Mouse (Mus musculus): ENCODE results near the gene Tmod2. TPM values are rescaled to one million over a fixed set of nuclear protein-coding genes. Genes with fewer than 3 reads are reported as not detected.
A peak's percentile ranks its signal among the peaks of the same experiment; 100 is the strongest.
"Not testable (repeated sequence)": the region's sequence is repeated elsewhere in the genome, so short reads cannot be mapped to it uniquely, and the experiment has no call there.

The Tmod2 gene
- 15.7 and 20.2 TPM in 2 replicates for total RNA-seq (2021)
- long read RNA-seq, experiment 1, partial matches to known transcripts, result 0 of 2 reads
- long read RNA-seq, experiment 1, other reads (novel, unspliced or antisense), result 2 of 2 reads
- long read RNA-seq, experiment 2, partial matches to known transcripts, result 0 of 4 reads
- long read RNA-seq, experiment 2, other reads (novel, unspliced or antisense), result 4 of 4 reads

GRCm38 (mm10) chr9:75610571-75611493 is at the start of gene Tmod2:
Gene Tmod2, minus strand, starts transcription at chr9:75611325.
- DNase-seq, result peak; percentile 65

DNA sequence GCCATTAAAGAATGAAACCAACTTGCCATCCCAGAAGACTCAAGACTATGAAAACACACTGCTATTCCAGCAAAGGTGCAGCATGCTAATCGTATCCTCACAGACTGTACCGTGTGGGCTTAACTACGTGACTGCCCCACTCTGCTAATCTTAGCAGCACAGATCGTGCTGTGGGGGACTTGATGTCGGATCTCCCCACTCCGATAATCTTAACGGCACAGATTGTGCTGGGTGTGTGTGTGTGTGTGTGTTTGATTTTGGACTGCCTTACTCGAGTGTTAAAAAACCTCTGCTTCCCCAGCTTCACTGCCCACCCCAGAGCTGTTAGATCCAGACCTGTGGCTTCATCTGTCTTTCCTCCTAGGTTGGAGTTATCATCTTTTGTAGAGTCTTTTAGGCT is 49.8 kb upstream of the Tmod2 start:
- no peak for DNase-seq

DNA sequence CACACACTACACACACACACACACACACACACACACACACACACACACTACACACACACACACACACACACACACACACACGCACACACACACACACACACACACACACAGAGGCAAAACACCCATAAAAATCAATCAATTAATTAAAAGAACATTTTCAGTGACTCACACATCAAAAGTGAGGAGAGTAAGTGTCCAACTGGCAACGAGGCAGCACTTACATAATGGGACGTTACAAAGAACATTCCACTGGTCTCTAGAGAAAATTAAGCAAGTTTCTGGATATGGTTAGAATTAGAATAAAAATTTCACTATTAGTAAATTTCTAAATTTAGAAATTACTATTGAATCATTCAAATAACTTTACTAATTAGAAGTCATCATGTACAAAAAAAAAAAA is 45.3 kb upstream of the Tmod2 start:
- DNase-seq, result peak; percentile 14

DNA sequence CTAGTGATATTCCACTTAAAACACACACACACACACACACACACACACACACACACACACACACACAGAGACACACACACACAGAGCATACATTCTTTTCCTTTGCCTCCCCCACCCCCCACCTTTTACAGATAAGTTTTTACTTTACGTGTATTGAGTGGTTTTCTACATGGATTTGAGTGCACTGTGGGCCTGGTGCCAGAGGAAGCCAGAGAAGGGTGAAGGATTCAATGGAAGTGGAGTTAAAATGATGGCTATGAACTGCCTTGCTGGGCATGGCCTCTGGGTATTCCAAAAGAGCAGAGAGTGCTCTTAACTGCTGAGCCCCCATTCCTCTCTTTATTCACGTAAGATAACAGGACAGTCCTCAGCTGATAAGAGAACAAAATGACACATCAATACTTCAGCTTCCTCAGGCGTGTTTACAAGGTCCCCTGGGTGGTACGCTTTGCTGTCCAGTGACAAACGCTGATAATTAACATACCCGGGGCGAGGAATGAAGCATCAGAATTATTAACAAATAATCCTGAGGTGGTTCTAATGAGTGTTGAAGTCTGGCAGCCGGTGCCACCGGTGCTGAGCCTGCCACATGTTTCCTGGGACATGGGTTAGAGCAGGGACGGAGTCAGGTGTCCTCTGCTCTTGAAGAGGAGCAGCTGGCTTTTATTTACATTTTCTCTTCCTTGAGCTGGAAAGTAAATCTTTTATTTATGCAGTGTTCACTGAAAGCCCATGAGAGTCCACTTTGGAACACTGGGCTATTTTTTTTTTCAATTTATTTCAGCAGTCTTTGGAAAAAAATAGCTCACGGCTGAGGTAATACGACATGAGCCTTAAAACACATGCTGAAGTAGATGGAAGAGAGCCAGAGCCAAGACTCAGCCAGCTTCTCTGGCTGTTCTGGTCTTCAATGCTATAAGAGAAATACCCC is 43.1 kb upstream of the Tmod2 start:
- peak; percentile 26 for DNase-seq

- DNase-seq, result no peak
These were observed 34.3 kb upstream of the Tmod2 start for GRCm38 (mm10) chr9:75645405-75645804.

GRCm38 (mm10) chr9:75634226-75634625 is 23.1 kb upstream of the Tmod2 start:
- DNase-seq, result no peak

DNA sequence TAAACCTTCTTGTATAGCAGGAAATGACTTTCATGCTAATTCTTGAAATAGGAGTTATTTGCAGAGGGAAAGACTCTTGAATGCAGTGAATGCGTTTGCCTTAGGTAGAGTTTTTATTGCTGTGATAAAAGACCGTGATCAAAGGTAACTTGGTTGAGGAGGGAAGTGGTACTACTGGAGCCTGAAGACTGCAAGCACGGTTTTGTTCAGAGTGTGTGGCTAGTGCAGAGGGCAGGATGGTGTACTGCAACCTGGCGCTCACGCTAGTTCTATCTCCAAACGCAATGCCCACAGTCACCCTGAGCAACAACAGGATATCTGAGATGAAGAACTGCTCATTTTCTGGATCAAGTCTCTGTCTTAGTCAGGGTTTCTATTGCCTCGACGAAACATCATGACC is 22.5 kb upstream of the Tmod2 start:
- DNase-seq, result no peak

DNA sequence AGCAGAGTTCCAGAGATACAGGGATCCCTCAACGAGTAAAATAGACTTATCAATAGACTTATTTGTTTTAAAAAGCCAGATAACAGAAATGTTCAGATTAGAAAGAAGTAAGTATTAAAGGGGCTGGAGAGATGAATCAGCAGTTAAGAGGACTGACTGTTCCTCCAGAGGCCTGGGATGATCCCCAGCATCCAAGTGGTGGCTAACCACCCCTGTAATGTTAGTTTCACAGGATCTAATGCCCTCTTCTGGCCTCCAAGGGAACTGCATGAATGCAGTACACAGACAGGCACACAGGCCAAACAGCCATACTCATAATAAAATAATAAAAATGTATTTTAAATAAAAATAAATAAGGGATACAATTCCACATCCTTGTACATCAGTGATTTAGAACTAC is 21.8 kb upstream of the Tmod2 start:
- DNase-seq, result peak; percentile 40

DNA sequence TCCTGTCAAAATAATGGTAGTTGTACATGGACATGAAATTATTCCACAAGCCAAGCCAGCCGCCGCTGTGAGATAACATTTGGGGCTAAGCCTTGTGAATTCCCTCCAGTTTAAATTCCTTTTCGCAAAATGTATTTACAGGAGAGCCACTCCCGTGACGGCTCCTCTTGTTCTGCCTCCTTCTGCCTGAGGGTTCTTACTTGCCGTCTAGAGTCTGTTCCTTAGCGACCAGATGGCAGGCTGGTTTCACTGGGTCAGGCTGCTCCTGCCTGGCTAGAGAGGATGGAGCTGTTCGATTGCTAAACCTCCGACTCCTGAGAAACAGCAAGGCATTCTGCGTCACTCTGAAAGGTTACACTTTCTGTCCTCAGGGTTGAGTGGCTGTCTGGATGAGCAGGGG is 21.0 kb upstream of the Tmod2 start:
- no peak for DNase-seq

GRCm38 (mm10) chr9:75630823-75631454 is 19.8 kb upstream of the Tmod2 start:
- no peak for DNase-seq

- no peak for DNase-seq
These were observed 15.1 kb upstream of the Tmod2 start for GRCm38 (mm10) chr9:75626308-75626604.

DNA sequence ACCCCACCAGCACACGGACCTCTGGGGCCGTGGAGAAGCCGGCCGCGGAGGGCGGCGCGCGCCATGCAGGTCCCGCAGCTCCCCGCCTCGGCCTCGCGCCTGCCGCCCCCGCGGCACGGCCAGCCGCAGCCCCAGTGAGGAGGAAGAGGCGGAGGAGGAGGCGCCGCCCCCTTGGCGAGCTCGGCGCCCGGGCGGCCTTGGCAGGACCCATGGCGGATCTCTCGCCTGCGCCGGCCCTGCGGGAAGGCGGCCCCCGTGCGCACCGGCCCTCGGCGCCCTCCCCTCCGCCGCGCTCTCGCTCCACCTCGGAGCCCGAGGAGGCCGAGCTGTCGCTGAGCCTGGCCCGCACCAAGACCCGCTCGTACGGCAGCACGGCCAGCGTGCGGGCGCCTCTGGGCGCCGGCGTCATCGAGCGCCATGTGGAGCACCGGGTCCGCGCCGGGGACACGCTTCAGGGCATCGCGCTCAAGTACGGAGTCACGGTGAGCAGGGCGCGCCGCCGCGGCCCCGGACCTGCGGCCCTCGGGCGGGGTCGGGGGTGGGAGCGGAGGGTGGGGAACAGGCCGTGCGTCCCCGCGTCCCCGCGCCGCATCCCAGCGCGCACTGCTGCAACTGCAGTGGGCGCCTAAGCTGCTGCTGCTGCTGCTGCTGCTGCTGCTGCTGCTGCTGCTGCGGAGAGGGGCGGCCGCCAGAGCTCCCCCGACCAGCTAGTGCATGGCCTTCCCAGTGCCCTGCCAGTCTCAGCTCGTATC is 14.6 kb upstream of the Tmod2 start, which contains the start of gene Lysmd2:
TSS of gene Lysmd2 (plus strand) at position 186 of the 752 bp plus-strand sequence.
- peak; percentile 88 for DNase-seq

DNA sequence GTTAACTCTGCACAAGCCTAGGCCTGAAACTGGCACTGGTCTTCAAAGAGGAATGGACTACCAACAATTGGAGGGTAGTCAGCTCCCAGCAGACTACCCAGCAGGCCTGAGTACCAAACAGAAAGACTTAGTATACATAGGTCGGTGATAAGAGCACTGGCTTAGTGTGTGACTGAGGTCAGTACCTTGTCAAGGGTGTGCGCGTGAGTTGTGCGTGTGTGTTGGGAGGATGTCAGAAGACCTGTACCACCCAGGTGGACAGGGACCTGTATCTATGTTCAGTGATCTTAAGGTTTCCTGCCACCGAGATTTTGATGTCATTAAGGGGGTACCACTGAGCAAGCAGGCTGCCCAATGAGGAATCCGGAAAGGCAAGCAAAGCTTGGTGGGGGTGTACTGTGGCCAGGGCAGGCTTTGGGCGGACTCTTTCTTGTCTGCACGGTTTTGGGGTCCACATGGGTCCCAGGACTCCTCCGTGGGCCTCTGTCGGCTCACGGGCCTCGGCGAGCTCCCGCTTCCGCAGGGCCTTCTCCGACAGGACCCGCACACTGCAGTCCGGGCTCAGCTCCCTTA is 13.9 kb upstream of the Tmod2 start:
- DNase-seq, result peak; percentile 12

DNA sequence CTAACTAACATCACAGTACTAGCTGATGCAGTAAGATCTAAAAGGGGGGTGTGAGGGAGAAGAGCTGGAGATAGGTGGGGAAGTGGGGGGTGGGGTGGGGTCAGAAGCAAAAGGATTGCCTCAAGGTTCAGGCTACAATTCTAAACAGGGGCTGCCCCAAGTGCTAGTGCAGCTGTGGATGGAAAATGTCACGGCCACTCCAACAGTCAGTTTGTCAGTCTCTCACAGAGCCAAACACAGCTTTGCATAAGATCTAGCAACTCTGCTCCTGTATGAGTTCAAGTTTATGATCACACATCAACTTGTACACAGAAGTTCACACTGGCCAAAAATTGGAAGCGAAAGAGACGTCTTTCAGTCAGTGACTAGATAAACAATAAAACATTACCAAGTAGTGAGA is 10.3 kb upstream of the Tmod2 start:
- DNase-seq, result peak; percentile 20

- DNase-seq, result not testable (repeated sequence)
These were observed 8.6 kb upstream of the Tmod2 start for GRCm38 (mm10) chr9:75619761-75620160.

DNA sequence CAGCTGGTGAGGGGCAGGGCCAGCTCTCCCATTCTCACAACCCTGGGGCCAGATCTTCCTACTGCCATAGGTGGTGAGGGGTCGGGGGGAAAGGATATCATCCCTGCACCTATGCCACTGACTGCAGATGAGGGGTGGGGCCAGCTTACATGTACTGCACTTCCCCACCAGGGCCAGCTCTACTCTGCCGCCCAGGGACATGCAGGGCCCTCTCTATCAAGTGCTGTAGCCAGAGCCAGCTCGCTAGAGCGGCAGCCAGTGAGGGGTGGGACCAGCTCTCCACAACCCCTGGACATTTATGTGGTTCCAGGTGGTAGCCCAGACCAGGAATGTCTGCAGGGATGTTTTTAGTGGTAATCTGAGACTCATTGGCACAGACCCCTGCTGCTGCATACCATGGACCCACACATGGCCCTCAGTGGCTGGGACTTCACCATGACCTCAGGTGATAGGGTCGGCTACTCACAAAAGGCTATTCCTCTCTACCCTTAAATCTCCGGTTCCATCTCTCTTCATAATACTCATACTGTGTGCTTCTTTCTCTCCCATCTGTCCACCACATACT is 7.8 kb upstream of the Tmod2 start:
- no peak for DNase-seq

DNA sequence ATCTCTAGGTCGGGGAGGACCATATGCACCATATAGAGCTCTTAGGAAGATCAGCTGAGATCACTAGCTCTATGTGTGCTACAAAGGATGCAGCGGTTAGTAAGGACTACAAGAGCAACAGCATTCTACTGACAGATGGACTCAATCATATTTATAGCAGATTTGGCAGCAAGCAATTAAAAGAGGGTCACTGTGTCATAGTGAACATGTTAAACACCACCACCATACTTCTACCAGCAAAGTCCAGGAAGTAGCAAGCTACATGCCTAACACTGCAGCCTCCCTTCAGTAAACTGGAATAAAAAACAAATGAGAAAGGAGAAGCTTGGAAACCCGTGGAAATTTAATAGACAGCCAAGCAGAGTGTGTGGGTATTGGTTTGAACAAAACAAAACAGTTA is 5.4 kb upstream of the Tmod2 start:
- no peak for DNase-seq

- no peak for DNase-seq
These were observed 1.2 kb downstream of the Tmod2 start for GRCm38 (mm10) chr9:75609965-75610364.

- no peak for DNase-seq
These were observed 1.6 kb downstream of the Tmod2 start for GRCm38 (mm10) chr9:75609505-75609904.

GRCm38 (mm10) chr9:75607496-75607895 is 3.6 kb downstream of the Tmod2 start:
- no peak for DNase-seq

DNA sequence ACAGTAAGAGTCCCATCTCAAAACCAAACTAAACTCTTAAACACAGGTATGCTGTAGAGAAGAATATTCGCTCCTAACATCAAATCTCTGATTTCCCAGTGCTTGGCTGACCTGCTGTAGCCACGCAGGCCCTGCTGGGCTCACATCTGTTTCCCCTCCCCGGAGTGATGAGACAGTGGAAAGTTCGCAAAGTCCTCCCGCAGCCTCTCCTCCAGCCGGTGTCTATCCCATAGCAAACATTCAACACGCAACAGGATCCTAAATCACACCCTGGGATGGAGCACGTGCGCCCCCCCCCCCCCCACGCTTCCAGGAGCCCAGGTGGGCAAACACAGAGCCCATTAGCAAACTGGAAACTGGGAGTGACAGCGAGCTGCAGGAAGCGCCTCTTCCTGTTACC is 9.6 kb downstream of the Tmod2 start:
- no peak for DNase-seq

Measured in adrenal gland, postnatal 14 days (tissue).